Mouse (Mus musculus) forebrain, embryonic 12.5 days (tissue): ENCODE measurements at regions not wholly inside any gene's neighbourhood (a gene's known extent, or its start where the extent isn't known, plus 50 kb on each side); places are given as distances from the start of the nearest gene placed in this dataset.
A peak's percentile ranks its signal among the peaks of the same experiment; 100 is the strongest.

ENCODE experiments used
- ATAC-seq: fragments of 200-750 bp; cut with Nextera tagmentation; 2 replicates; pipeline ENCODE4 v1.8.0; 2017; ENCODE audit warnings: moderate TSS enrichment; ENCODE audit not compliant: low FRiP score
- H3K27ac ChIP-seq: fragments of 300-500 bp; sonication (generic); 2 replicates; pipeline ENCODE4 v1.5.1; 2016; ENCODE audit warnings: mild to moderate bottlenecking
- H3K27me3 ChIP-seq: fragments of 300-500 bp; sonication (generic); 2 replicates; pipeline ENCODE4 v1.6.1; 2016; ENCODE audit warnings: mild to moderate bottlenecking
- H3K36me3 ChIP-seq: fragments of 300-500 bp; sonication (generic); replicated peaks from 2 replicates; pipeline ENCODE4 v1.6.1; 2016; ENCODE audit warnings: mild to moderate bottlenecking
- H3K4me1 ChIP-seq: fragments of 300-500 bp; sonication (generic); 2 replicates; pipeline ENCODE4 v1.6.1; 2016
- H3K4me2 ChIP-seq: fragments of 300-500 bp; sonication (generic); 2 replicates; pipeline ENCODE4 v1.6.1; 2016; ENCODE audit warnings: mild to moderate bottlenecking, moderate library complexity
- H3K4me3 ChIP-seq: fragments of 300-500 bp; sonication (generic); replicated peaks from 2 replicates; pipeline ENCODE4 v1.5.1; 2016; ENCODE audit warnings: mild to moderate bottlenecking
- H3K9ac ChIP-seq: fragments of 300-500 bp; sonication (generic); 2 replicates; pipeline ENCODE4 v1.6.1; 2016; ENCODE audit warnings: mild to moderate bottlenecking
- H3K9me3 ChIP-seq: fragments of 300-500 bp; sonication (generic); 2 replicates; pipeline ENCODE4 v1.6.1; 2016
- WGBS: fragments of 180-500 bp; shearing (Covaris S2); methylation state at CpG from one replicate; pipeline ENCODE4 v1.1.7; 2016; 5-methylcytosine and 5-hydroxymethylcytosine counted together

- H3K9me3 ChIP-seq, result no peaks in the 10 kb centered on the region
- 70% methylated on average over 7 of the region's 7 CpGs for WGBS
- ATAC-seq, result no peak
- H3K9ac ChIP-seq, result no peak overlapping the region
- H3K27ac ChIP-seq, result no peak overlapping the region
- no peak overlapping the region for H3K4me3 ChIP-seq
- H3K27me3 ChIP-seq, result no peaks in the 10 kb centered on the region
- no peaks in the 10 kb centered on the region for H3K36me3 ChIP-seq
- H3K4me2 ChIP-seq, result no peak overlapping the region
- H3K4me1 ChIP-seq, result no peaks in the 10 kb centered on the region
Observed at GRCm38 (mm10) chr17:9484098-9484497, 62.2 kb downstream of the Gm17728 start.

DNA sequence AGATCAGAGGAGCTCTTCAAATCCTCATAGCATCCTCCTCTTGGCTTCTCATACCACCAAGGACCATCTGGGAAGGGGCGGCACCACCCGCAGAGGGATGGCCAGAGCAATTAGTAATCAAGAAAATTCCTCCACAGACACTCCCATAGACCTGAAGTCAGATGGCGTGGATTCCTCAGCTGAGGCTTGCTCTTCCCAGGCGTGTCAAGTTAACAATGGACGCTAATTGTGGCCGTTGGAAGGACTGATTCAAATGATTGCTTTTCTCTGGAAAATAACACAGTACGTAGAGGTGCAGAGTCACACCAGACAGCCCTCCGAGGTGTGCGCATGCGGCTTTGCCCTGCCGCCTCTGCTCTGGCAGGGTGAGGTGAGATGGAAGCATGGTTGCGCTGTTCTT lies 62.7 kb downstream of the Gm17728 start:
- H3K4me1 ChIP-seq, result no peaks in the 10 kb centered on the region
- H3K9ac ChIP-seq, result no peak overlapping the region
- WGBS, result 72% methylated on average over 12 of the region's 12 CpGs
- H3K27me3 ChIP-seq, result no peaks in the 10 kb centered on the region
- H3K9me3 ChIP-seq, result no peaks in the 10 kb centered on the region
- H3K4me3 ChIP-seq, result no peak overlapping the region
- H3K27ac ChIP-seq, result no peak overlapping the region
- no peak overlapping the region for H3K4me2 ChIP-seq
- no peak for ATAC-seq
- H3K36me3 ChIP-seq, result no peaks in the 10 kb centered on the region

DNA sequence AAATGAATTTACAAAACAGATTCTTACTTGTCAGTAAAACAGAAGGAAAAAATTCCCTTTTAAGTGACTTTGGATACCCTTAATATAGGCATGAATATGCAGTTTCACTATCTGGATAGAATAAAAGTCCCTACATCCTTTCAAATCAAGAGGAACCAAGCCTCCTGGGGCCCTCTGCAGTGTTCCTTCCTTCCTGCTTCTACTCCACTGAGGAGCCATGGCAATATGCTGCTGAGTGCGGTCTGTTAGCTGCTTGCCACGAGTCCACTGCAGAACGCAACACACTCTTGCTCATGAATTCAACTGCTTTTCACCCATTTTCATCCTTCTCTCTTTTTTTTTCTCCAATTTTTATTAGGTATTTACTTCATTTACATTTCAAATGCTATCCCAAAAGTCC lies 107.5 kb downstream of the Gm17728 start:
- H3K9me3 ChIP-seq, result no peaks in the 10 kb centered on the region
- H3K4me3 ChIP-seq, result no peak overlapping the region
- no peak overlapping the region for H3K9ac ChIP-seq
- no peak overlapping the region for H3K27ac ChIP-seq
- H3K27me3 ChIP-seq, result no peaks in the 10 kb centered on the region
- no peak overlapping the region for H3K4me2 ChIP-seq
- H3K36me3 ChIP-seq, result no peaks in the 10 kb centered on the region
- 79% methylated on average over 3 of the region's 3 CpGs for WGBS
- H3K4me1 ChIP-seq, result no peaks in the 10 kb centered on the region
- ATAC-seq, result no peak

GRCm38 (mm10) chr17:9536090-9536489 lies 114.2 kb downstream of the Gm17728 start:
- Histone ChIP-seq H3K4me2 (no peak overlapping the region), H3K9me3 (no peaks in the 10 kb centered on the region), H3K4me3 (no peak overlapping the region), H3K27me3 (no peaks in the 10 kb centered on the region), H3K9ac (no peak overlapping the region), H3K4me1 (peaks cover 32% of the 10 kb centered on the region), H3K27ac (no peak overlapping the region), H3K36me3 (no peaks in the 10 kb centered on the region)
- 15% methylated on average over 4 of the region's 4 CpGs for WGBS
- ATAC-seq, result peak; percentile 84

GRCm38 (mm10) chr17:9538371-9538770 lies 116.5 kb downstream of the Gm17728 start:
- no peaks in the 10 kb centered on the region for H3K27me3 ChIP-seq
- no peak for ATAC-seq

GRCm38 (mm10) chr17:9540156-9540555 lies 118.3 kb downstream of the Gm17728 start:
- H3K9ac ChIP-seq, result no peak overlapping the region
- H3K4me3 ChIP-seq, result no peak overlapping the region
- 84% methylated on average over 1 of the region's 1 CpGs for WGBS
- peaks cover 38% of the 10 kb centered on the region for H3K4me1 ChIP-seq
- ATAC-seq, result no peak
- H3K4me2 ChIP-seq, result no peak overlapping the region
- H3K27me3 ChIP-seq, result no peaks in the 10 kb centered on the region
- H3K9me3 ChIP-seq, result peaks cover 7% of the 10 kb centered on the region; the same call in 1 of the 2 replicates
- no peak overlapping the region for H3K27ac ChIP-seq
- no peaks in the 10 kb centered on the region for H3K36me3 ChIP-seq

More at GRCm38 (mm10) chr17:9538371-9538770, 116.5 kb downstream of the Gm17728 start:
- Histone ChIP-seq H3K4me3 (no peak overlapping the region), H3K36me3 (no peaks in the 10 kb centered on the region), H3K4me2 (no peak overlapping the region), H3K4me1 (peaks cover 40% of the 10 kb centered on the region), H3K27ac (no peak overlapping the region), H3K9ac (no peak overlapping the region), H3K9me3 (peaks cover 7% of the 10 kb centered on the region; the same call in 1 of the 2 replicates)

GRCm38 (mm10) chr17:9543224-9543797 lies 121.5 kb downstream of the Gm17728 start:
- ATAC-seq, result peak; percentile 92
- Histone ChIP-seq H3K4me1 (peaks cover 18% of the 10 kb centered on the region), H3K9me3 (peaks cover 7% of the 10 kb centered on the region; the same call in 1 of the 2 replicates), H3K27me3 (no peaks in the 10 kb centered on the region), H3K9ac (no peak overlapping the region), H3K4me2 (no peak overlapping the region), H3K36me3 (no peaks in the 10 kb centered on the region), H3K4me3 (no peak overlapping the region), H3K27ac (peak overlapping the region; percentile 74)
- WGBS, result 22% methylated on average over 5 of the region's 5 CpGs

DNA sequence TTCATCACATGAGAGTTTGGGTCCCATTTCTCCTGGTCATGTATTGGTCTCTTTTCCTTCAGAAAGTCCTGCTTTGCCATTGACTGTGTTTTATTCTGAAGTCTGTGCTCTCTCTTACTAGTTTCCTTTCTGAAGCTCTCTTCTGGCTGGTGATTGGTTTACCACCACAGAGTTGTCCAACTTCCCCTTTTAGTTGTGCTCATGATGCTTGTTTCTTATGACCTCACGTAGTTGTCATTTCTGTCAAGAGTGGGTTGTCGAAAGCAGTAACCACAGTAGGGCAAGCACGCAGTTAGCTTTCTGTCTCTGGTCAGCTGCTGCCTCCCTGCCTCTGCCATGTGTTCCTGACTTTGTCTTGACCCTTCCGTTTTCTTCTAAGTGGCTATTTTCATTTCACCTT lies 112.0 kb downstream of the Pabpc6 start:
- ATAC-seq, result no peak
- no peaks in the 10 kb centered on the region for H3K36me3 ChIP-seq
- H3K9me3 ChIP-seq, result no peaks in the 10 kb centered on the region
- no peak overlapping the region for H3K27ac ChIP-seq
- no peak overlapping the region for H3K4me3 ChIP-seq
- WGBS, result 86% methylated on average over 4 of the region's 4 CpGs
- no peak overlapping the region for H3K4me2 ChIP-seq
- no peaks in the 10 kb centered on the region for H3K27me3 ChIP-seq
- H3K9ac ChIP-seq, result no peak overlapping the region
- no peaks in the 10 kb centered on the region for H3K4me1 ChIP-seq

- H3K27me3 ChIP-seq, result no peaks in the 10 kb centered on the region
- no peaks in the 10 kb centered on the region for H3K9me3 ChIP-seq
- H3K27ac ChIP-seq, result no peak overlapping the region
- H3K4me3 ChIP-seq, result no peak overlapping the region
- no peak overlapping the region for H3K9ac ChIP-seq
- 49% methylated on average over 6 of the region's 6 CpGs for WGBS
- H3K4me2 ChIP-seq, result no peak overlapping the region
- H3K4me1 ChIP-seq, result peaks cover 7% of the 10 kb centered on the region; the same call in 1 of the 2 replicates
- ATAC-seq, result no peak
- H3K36me3 ChIP-seq, result no peaks in the 10 kb centered on the region
Observed at GRCm38 (mm10) chr17:9566846-9567245, 102.7 kb downstream of the Pabpc6 start.

- H3K27me3 ChIP-seq, result peaks cover 17% of the 10 kb centered on the region
- no peak overlapping the region for H3K9ac ChIP-seq
- H3K36me3 ChIP-seq, result no peaks in the 10 kb centered on the region
- 11% methylated on average over 11 of the region's 11 CpGs for WGBS
- H3K27ac ChIP-seq, result peak overlapping the region; percentile 73
- peaks cover 24% of the 10 kb centered on the region for H3K4me1 ChIP-seq
- H3K4me3 ChIP-seq, result no peak overlapping the region
- ATAC-seq, result peak; percentile 87
- no peaks in the 10 kb centered on the region for H3K9me3 ChIP-seq
- H3K4me2 ChIP-seq, result no peak overlapping the region; the same call in 1 of the 2 replicates
Observed at GRCm38 (mm10) chr17:9579401-9580371, 89.8 kb downstream of the Pabpc6 start.

DNA sequence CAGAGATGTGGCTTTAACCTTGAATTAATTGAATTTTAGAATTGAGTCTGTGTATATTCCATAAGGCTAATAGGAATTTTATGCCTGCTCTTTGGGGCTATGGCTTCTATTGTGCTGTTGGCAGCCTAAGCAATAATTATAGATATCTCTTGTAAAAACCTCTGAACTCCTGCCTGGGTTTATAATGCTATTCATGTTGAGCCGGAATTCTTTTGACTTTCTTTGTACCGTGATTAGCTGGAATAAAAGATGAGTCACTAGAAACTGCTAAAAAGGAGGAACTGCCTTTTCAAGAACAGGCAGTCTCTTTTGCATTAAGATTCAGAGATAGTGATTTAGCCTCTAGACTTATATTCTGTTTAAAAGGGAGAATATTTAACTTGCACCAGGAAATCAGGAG lies 71.4 kb downstream of the Pabpc6 start:
- ATAC-seq, result no peak
- no peak overlapping the region for H3K4me3 ChIP-seq
- H3K27me3 ChIP-seq, result no peaks in the 10 kb centered on the region
- no peaks in the 10 kb centered on the region for H3K4me1 ChIP-seq
- no peak overlapping the region for H3K4me2 ChIP-seq
- no peak overlapping the region for H3K27ac ChIP-seq
- no peaks in the 10 kb centered on the region for H3K36me3 ChIP-seq
- no peaks in the 10 kb centered on the region for H3K9me3 ChIP-seq
- 39% methylated on average over 2 of the region's 2 CpGs for WGBS
- no peak overlapping the region for H3K9ac ChIP-seq

- no peaks in the 10 kb centered on the region for H3K27me3 ChIP-seq
- no peaks in the 10 kb centered on the region for H3K36me3 ChIP-seq
- no peak overlapping the region for H3K9ac ChIP-seq
- no peaks in the 10 kb centered on the region for H3K4me1 ChIP-seq
- H3K27ac ChIP-seq, result no peak overlapping the region
- H3K4me3 ChIP-seq, result no peak overlapping the region
- WGBS, result 82% methylated on average over 2 of the region's 2 CpGs
- no peak overlapping the region for H3K4me2 ChIP-seq
- no peak for ATAC-seq
- H3K9me3 ChIP-seq, result no peaks in the 10 kb centered on the region
Observed at GRCm38 (mm10) chr17:9600459-9600858, 69.1 kb downstream of the Pabpc6 start.
